Mouse (Mus musculus): ENCODE results near the gene Eme1. TPM values are rescaled to one million over a fixed set of nuclear protein-coding genes. Genes with fewer than 3 reads are reported as not detected.

Eme1 gene
- total RNA-seq, 2 experiments from 2014 or later = not detected

GRCm38 (mm10) chr11:94631969-94632368 is 21.8 kb downstream of the Eme1 start:
- no peak for TF ChIP-seq CTCF (IDR thresholded peaks at IDR 0.05)
- intact Hi-C loops (cut with DNase I) = loop anchor here (10.0 kb wide), 1 partner anchor 83 kb away; no protein-coding TSS in a partner anchor
- Histone ChIP-seq H3K27ac (no peak overlapping the region), H3K4me3 (no peak overlapping the region)
- DNase-seq = no peak

DNA sequence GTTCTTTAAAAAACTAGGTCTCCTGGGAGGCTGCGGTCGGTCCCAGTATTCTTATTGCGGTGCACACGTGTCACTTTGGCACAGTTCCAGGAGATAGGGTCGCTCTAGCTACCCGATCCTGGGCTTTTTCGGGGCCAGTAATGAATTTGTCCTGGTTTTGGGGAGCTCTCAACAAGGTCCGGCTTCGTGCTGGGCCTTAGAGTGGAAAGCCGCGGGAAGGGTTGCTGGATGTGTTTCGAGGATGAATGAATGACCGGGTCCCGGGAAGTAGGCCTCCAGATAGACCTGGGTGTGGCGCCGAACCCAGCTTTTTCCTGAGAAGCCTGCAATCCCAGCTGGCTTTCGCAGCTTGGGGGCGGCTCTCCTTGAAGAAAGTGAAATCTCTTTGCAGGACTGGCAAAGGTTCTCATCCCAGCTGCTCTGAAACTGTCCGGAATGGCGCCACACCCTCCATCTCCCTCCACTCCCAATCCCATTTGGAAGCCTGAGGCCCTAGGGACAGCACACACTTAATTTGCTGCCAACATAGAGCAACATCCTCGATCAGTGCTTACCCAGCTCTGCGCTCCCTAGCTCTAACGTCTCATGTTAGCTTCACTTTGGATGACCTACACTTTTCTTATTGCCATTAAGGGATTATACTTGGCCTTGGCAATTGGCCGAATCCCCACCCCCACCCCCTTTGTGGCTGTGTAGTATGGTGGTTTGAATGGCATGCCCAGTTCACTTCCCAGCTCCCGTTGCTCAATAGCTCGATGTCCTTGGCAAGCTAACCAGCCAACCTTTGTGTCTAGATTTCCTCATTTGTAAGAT is 23.4 kb downstream of the Eme1 start:
- intact Hi-C loops (cut with DNase I) = loop anchor here (10.0 kb wide), 1 partner anchor 84 kb away; no protein-coding TSS in a partner anchor
- peak overlapping the region; percentile 93 for H3K27ac ChIP-seq
- peak; percentile 60 for DNase-seq
- no peak for TF ChIP-seq CTCF (IDR thresholded peaks at IDR 0.05)
- H3K4me3 ChIP-seq = peak overlapping the region; percentile 100

DNA sequence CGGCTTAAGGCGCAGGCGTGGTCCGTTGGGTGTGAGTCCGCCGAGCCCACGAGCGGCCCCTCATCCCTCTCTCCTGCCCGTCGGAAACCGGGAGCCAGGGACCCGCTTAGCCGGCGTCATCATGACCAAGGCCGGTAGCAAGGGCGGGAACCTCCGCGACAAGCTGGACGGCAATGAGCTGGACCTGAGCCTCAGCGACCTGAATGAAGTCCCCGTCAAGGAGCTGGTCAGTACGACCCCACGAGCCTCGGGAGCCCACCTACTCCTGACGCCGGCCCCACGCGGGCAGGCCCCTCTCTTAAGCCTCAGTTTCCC is 23.9 kb downstream of the Eme1 start:
- no peak for TF ChIP-seq CTCF (IDR thresholded peaks at IDR 0.05)
- intact Hi-C loops (cut with DNase I) = loop anchor here (10.0 kb wide), 1 partner anchor 85 kb away; no protein-coding TSS in a partner anchor

DNA sequence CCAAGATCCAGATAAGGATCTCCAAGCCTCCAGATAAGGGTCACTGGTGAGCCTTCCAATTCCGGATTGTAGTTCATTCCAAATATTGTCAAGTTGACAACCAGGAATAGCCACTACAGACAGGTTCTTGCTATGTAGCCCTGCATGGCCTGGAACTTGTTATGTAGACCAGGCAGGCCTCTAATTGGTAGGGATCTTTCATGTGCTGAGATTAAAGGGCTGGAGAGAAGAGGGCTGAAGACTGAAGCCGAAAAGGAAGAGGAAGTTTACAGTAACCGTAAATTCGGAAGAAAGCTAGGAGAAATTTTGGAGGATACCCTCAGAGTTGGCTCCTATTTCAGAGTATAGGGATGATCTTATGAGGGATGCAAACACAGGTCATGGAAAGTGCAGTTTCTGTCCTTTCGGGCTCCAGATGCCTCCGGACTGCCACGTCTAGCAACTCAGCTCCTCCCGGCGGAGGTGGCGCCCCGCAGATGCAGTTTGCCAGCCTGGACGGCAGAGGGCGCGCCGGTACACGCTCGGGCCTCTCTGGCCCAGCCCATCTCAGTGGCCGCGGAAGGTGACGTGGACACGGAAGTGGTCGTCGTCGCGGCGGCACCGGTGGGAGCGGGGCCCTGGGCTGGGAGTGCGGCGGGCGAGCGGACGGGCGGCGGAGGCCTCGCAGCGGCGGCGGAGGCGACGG is 24.4 kb downstream of the Eme1 start, which contains the start of gene Lrrc59:
Lrrc59 (plus strand) TSS at position 569 of the 685 bp plus-strand sequence.
- peak; percentile 99 for TF ChIP-seq CTCF (IDR thresholded peaks at IDR 0.05)
- intact Hi-C loops (cut with DNase I) = no loop called here
- DNase-seq = peak; percentile 95
- H3K4me3 ChIP-seq = peak within 1 kb of the TSS; percentile 100
- H3K27ac ChIP-seq = peak within 1 kb of the TSS; percentile 93

More for the DNA sequence above, 23.9 kb downstream of the Eme1 start:
- Histone ChIP-seq H3K27ac (peak overlapping the region; percentile 93), H3K4me3 (peak overlapping the region; percentile 100)
- no peak for DNase-seq

GRCm38 (mm10) chr11:94622162-94622561 is 31.6 kb downstream of the Eme1 start:
- no peak for TF ChIP-seq CTCF (IDR thresholded peaks at IDR 0.05)
- DNase-seq = no peak
- no peak overlapping the region for H3K4me3 ChIP-seq
- intact Hi-C loops (cut with DNase I) = no loop called here
- no peak overlapping the region for H3K27ac ChIP-seq

DNA sequence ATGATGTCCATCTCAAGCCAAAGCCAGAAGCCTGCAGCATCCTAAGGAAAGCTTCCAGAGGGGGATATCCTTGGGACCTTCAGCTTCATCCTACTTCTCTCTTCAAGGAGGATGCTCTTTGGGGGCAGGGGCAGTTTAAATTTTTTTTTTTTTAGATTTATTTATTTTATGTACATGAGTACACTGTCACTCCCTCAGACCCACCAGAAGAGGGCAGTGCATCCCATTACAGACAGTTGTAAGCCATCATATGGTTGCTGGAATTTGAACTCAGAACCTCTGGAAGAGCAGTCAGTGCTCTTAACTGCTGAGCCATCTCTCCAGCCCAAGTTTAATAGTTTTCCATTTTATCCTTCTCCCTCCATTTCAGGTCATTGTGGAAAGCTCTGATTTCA is 32.3 kb downstream of the Eme1 start:
- Histone ChIP-seq H3K4me3 (no peak overlapping the region), H3K27ac (no peak overlapping the region)
- intact Hi-C loops (cut with DNase I) = no loop called here
- TF ChIP-seq CTCF (IDR thresholded peaks at IDR 0.05) = peak; percentile 35; the same call in 1 of the 2 replicates
- DNase-seq = no peak

GRCm38 (mm10) chr11:94620766-94621457 is 32.9 kb downstream of the Eme1 start:
- intact Hi-C loops (cut with DNase I) = no loop called here
- Histone ChIP-seq H3K4me3 (no peak overlapping the region), H3K27ac (no peak overlapping the region)

DNA sequence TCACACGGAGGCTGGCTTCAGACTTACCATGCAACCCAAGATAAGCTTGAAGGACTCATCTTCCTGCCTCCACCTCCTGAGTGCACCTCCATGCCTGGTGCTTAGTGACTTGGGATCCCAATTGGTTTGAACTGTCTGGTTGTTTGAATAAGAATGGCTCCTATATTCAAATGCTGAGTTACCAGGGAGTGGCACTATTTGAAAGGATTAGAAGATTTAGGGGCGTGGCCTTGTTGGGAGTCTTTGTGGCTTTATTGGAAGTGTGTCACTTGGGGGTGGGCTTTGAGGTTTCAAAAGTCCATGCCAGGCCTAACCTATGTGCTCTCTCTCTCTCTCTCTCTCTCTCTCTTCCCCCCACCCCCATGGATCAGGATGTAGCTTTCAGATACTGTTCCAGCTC is 36.1 kb downstream of the Eme1 start:
- intact Hi-C loops (cut with DNase I) = no loop called here
- TF ChIP-seq CTCF (IDR thresholded peaks at IDR 0.05) = no peak
- no peak for DNase-seq
- Histone ChIP-seq H3K27ac (no peak overlapping the region), H3K4me3 (no peak overlapping the region)

More at GRCm38 (mm10) chr11:94620766-94621457, 32.9 kb downstream of the Eme1 start:
- TF ChIP-seq CTCF (IDR thresholded peaks at IDR 0.05) = no peak
- DNase-seq = no peak

DNA sequence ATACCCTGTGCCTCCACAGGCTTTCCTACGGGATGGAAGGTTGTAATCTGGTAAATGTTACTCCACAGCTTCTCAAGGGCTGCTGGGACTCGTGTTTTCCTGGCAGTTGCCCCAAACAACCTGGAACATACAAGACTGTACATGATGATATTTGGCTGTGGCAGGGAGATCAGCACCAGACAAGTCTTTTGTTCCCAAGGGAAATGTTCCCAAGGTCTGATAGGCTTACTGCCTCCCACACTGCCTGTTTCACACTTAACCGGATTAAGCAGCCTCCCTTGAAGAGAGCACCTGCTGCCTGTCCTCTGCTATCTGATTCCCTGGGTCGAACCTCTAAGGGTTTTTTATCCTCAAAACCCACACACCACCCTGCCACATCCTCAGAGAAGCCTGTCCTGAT is 38.3 kb downstream of the Eme1 start:
- TF ChIP-seq CTCF (IDR thresholded peaks at IDR 0.05) = no peak
- no peak overlapping the region for H3K4me3 ChIP-seq
- intact Hi-C loops (cut with DNase I) = no loop called here

GRCm38 (mm10) chr11:94614603-94615002 is 39.2 kb downstream of the Eme1 start:
- intact Hi-C loops (cut with DNase I) = no loop called here
- no peak for DNase-seq
- Histone ChIP-seq H3K27ac (no peak overlapping the region), H3K4me3 (no peak overlapping the region)
- no peak for TF ChIP-seq CTCF (IDR thresholded peaks at IDR 0.05)

More for the DNA sequence above, 38.3 kb downstream of the Eme1 start:
- no peak for DNase-seq
- H3K27ac ChIP-seq = no peak overlapping the region

- no peak for TF ChIP-seq CTCF (IDR thresholded peaks at IDR 0.05)
- Histone ChIP-seq H3K4me3 (no peak overlapping the region), H3K27ac (peak overlapping the region; percentile 43; the same call in 1 of the 2 replicates)
- no peak for DNase-seq
- intact Hi-C loops (cut with DNase I) = no loop called here
Measured at GRCm38 (mm10) chr11:94610744-94611740, 42.7 kb downstream of the Eme1 start.

Data from gastrocnemius, adult 2 months (tissue).